Mouse (Mus musculus) frontal cortex, postnatal 10 days (tissue): ENCODE measurements around the gene Nhlrc4.
A peak's percentile ranks its signal among the peaks of the same experiment; 100 is the strongest.

Source experiments
- DNase-seq, 2 experiments: peaks; one replicate each; pipeline ENCODE4 v3.0.0; 2022; ENCODE audit warnings: low spot score in 2 of 2, mixed read lengths in 1 of 2

The Nhlrc4 gene

DNA sequence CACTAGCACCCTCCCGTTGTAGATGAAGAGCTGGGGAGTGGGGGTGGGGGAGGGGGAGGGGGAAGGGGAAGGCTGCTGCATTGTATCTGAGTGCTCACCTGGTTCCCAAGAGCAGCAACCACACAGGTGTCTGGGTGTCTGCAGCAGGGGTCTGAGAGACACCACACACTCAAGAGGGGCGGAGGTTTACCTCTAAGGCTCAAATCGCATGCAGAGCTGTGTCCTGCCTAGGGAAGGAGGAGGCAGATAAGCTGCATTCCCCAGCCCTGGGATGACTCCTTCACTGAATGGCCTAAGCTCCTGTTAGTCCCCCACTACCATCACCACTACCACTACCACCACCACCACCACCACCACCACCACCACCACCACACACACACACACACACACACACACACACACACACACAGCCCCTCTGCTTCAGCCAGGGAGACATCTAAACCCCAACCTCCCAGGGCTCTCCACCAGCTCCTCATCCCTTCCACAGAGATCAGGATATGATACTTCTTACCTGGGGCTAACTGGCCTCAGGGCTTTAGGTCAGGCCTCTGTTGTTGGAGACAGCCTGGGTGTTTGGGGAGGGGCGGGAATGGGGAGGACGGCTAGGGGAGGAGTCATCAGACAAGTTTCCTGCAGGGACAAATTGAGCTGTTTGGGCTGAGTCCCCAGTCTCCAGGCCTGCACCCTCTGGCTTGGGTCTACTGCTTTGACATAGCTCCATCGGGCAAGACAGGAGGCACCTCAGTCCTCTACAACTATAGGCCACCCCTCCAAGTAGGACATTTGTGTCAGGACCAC lies at the start of gene Nhlrc4, which contains the start of gene Pigq:
Gene Nhlrc4 (minus strand): TSS at position 596 of the 798 bp plus-strand sequence.
Gene Pigq (minus strand): TSS at position 571 of the 798 bp plus-strand sequence.
- no peak for DNase-seq

DNA sequence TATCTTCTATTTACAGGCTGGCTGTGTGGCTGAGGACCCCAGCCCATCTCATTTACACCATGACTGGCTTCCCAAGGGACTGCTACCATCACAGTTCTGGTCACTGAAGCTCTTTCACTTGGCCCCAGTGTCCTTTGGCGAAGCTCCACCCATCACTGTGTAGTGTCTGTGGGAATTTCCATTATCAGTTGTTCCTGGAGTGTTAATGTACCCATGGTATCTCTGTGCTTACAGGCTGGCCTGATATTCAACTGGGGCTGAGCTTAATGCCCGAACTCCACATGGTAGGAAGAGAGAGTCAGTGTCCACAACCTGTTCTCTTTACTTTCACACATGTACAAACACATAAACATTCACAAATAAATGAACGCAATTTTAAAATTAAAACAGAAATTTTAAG lies 48.7 kb upstream of the Nhlrc4 start:
- DNase-seq = no peak

DNA sequence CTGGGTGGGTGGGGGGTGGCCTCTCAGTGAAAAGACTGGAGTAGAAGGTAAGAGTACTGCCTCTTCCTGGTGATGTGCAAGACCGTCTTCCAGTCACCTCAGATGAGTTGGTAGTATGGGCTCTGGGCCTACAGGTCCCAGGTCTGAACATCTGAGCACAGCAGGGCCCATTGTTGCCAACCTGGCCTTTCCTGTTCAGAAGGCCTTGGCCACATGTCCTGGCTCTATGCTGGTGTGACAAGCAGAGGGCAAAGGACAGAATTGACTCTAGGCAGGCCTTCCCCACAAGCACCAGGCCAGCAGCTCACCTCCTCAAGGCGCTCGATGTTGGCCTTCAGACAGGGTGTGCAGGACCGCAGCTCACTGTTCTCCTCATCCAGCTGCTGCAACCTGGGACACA lies 47.5 kb upstream of the Nhlrc4 start:
- no peak for DNase-seq

DNA sequence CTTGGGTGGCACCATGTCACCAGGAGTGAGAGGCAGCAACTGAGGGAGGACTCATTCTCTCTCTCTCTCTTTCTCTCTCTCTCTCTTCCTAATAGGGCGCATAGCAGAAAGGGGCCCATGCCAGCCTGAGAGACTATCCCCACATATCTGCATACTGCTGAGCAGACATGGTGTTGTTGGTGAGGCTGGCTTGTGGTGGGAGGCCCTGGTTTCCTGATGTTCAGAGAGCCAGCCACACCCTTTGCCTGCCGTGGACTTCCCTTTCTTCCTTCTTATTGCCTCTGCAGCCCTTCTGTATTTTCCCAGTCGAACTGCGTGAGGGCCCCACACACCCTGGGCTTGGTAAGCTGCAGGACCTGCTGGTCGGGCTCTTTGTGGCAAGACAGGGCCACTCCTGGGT lies 45.6 kb upstream of the Nhlrc4 start:
- DNase-seq = no peak

DNA sequence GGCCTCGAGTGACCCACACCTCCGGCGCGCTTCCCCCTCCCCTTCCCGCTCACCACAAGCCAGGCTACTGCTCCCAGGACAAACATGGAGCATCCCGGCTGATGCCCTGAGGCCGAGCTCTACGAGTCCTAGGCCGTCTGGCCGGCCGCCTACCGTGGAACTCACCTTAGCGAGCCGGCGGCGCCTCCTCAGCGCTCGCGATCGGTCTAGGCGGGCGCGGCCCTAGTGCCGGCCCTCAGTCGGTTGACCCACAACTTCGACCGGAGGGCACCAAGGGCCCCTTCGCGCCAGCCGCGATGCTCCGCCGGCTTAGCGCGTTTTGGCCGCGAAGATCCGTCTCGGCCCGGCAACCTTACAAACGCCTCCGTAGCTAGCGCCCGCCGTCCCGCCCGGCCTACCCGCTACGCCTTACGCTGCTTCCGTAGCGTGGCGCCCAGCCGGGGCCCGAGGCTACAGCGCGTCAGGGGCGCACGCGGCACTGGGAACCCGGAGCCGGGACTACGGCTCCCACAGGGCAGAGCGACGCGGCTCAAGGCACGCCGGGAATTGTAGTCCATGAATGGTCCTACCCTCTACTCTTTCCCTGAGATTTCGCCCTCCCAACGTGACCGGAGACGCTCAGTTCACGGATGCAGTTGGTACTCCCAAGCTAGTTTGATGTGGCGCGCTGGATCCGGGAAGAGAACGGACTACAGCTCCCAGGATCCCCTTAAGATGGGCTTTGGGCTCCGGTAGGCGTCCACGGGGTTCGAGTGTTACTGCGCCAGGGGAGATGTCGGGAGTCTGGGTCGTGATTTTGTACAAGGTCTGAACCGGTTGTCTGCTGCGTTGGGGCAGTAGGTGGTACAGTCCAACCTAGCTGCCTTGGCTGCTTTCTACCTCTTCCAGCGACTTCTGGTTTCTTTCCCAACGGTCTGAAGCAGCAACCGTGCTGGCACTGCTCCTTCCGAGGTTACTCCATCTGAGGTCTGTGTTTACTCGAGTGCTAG lies 40.8 kb upstream of the Nhlrc4 start, which contains the start of gene Capn15:
Gene Capn15 (minus strand): TSS at position 491 of the 989 bp plus-strand sequence.
- peak; percentile 93 for DNase-seq

DNA sequence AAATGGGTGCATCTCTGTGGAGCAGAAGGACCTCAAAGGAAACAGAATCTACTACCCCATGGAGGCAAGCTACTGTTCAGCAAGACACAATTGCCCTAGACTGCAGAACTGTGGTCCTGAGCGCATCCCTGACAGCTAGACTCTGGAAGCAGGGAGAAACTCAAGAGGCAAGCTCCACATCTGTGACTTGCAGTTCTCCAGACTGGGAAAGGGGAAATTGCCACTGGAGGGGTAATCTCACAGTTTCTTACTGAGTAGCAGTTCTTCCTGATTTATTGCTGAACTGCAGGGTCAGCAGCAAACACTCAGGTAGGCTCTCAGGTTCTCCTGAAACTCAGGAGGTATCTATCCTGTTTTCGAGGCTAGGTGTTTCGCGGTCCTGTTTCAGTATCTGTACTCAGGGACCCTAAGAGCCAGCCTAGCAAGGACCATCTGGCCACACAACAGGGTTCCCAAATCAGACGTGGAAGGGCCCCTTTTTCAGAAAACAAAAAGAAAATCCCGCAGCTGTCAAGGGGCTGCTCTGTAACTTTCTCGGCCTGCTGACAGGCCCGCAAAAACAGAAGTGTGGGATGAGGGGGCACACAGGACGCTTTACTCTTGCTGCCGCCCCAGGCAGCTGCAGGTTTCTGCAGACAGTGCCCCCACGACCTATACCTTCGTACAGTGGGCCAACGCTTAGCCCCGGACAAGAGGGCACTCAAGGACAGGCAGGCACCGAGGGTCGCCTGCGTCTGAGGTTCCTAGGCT lies 40.0 kb upstream of the Nhlrc4 start:
- DNase-seq = no peak

DNA sequence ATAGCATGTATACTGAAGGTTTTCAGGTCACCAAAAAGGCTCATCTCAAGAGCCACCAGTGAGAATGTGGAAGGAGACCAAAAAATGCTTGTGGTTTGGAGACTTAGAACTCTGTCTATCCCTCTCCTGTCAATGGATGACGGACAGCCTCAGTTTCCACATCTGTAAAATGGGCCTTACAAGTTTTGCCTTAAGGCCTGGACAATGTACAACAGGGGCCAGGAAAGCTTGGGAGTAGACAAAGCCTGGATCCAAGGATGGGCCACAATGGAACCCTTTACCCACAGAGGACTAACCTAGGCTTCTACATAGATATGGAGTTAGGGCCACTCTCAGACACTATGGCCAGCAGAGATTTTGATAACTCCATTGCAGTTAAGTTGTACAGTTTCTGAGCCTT lies 39.3 kb upstream of the Nhlrc4 start:
- DNase-seq = no peak

DNA sequence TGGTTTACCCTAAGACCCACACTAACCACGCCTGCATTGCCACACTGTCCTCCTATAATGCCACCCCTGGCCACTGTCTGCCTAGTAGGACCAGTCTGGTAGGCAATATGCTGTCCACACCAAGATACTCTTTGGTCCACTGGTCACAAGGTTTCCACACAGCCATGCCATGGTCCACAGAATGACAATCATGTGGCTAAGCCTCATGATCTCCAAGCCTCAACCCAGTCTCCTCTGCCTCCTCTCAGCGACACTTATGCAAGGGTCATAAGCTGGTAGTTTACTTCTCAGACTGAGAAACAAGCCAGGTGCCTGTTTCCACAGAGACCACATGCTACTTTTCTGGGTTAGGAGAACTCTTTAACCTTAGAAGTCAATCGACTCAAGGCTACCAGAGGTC lies 38.2 kb upstream of the Nhlrc4 start:
- DNase-seq = no peak

DNA sequence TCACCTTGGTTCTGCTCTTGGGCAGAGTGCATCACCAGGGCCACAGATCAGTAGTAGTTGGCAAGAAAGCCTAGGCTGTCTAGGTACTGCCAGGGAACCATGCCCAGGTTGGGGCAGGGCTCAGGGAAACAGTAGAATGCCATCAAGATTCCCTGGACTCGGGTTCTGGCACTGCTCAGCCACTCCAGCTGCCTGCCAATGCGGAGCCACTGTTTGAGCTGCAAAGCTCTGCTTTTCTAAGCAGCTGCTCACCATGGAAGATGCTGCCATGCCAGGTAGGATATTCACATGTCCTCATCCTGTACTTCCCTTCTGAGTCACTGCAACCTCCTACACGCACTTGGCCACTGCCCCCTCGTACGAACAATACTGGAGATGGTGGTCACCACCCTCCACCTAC lies 36.1 kb upstream of the Nhlrc4 start:
- no peak for DNase-seq

DNA sequence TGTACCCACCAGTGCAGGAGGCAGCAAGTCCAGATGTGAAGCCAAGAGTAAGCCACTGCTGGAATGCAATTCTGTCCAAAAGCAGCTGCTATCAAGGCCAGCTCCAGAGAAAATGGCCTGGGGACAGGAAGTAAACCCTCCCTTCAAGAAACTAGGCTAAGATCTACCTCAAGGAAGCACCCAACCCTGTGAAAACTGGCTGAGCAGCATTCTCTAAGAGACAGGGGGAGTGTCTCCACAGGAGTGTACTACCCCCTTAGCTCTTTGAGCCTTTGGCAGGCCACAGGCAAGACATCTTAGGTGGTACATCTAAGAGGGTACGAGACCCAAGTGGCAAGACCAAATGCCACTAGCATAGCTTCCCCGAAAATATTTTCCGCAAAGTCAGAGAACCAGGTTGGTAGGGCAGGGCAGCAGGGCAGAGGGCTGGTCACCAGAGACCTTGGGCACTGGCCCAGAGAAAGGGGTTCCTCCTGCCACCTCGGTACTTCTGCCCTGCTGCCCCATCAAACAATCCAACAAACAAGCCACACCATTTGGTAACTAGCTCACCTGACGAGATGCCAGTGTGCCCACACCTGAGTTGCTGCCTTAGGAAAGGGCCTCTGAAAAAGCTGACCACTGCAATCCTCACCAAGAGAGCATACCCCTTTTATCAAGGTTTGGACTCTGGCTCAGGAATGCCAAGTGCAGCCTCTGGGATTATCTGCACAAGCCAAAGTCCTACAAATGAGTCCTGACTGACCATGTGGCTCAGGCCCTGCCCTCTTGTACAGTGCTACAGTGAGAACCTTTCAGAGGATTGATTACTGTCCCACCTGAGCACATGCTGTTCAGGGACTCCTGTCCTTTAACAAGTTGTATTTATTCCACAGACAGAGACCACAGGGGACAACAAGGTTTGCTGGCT lies 35.3 kb upstream of the Nhlrc4 start:
- DNase-seq = no peak

DNA sequence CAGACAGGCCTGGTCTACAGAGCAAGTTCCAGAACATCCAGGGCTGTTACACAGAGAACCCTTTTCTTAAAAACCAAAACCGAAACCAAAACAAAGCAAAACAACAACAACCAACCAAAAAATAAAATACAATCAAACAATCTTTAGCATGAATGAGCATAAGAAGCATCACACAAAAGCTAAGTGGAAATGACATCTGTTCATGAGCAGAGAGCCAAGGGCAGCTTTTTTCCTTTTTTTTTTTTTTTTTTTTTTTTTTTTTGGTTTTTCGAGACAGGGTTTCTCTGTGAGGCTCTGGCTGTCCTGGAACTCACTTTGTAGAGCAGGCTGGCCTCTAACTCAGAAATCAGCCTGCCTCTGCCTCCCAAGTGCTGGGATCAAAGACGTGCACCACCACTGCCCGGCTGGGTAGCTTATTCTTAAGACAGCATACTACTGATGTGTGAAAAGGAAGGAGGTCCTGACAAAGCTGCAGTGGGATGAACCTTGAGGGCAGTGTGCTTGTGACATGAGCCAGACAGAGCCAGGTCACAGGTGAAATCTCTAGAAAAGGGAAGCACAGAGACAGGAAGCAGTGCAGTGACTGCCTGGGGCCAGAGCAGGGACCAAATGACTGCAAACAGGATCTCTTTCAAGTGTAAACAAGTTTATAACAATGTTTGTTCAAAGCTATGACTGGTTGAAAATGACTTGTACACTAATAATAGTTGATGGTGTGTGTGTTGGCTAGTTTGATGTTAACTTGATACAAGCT lies 26.4 kb upstream of the Nhlrc4 start:
- no peak for DNase-seq

DNA sequence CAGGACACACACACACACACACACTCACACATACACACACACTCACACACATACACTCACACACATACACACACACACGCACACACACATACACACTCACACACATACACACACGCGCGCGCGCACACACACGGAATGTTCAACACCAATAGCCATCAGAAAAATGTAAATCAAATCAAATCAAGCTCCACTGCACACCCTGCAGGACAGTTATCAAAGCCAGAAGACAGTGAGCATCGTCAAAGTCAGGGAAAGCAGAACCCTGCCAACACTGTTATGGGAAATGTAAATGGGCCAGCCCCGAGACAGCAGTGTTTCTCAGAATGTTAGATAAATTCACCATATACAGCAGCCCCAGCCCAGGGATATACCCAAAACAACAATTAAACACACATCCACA lies 25.7 kb upstream of the Nhlrc4 start:
- DNase-seq = no peak

DNA sequence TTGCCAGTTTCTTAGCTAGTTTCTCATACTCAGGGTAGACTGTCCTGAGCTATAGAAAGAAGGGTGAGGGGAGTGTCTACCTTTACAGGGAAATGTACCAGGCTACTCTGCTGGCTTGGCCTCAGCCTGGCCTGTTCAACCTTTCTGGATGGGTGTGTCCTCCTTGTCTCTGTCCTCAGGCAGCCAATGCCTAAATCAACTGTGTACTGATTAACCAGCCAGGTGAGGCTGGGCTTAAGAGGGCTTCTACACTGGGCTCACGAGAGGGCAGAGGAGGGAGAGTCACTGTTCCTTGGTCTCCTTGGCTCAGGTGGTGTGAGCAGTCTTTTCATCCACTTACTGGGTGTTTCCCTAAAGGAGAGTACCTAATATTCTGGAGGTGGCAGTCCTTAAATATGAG lies 23.4 kb upstream of the Nhlrc4 start:
- no peak for DNase-seq

DNA sequence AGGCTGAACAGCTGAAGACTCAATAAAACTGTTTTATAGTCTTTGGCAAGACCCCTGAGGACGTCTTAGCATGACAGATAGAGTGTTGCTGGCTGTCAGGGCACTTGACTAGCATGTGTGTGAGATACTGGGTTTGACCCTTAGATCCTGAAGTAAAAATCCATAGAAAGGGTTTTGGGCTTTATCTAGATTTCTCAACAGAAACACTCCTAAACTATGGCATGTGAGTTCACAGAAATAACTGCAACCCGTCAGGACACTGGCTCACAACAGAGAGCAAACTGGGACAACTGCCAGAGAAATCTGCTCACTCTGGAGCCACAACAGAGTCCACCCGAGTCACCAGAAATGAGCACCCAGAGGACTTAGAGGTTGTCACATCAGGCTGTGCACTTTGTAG lies 22.9 kb upstream of the Nhlrc4 start:
- no peak for DNase-seq

DNA sequence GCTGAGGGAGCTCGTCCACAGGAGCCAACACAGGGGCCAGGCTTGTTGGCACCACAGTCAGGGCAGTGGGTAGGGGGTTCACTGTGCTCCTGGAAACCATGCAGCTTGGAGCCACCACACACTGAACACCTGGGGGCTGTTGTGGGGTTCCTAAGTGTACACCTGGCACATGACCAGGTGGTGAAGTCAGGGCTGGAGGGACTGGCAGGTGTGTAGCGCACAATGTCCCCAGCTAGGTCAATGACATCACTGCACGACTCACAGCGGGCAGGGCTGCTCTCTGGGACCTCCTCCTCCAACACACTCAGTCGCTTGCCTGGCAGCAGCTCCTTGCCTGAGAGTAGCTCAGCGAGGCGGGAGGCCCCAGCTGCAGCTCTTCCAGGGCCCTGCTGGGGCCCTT lies 19.5 kb upstream of the Nhlrc4 start:
- no peak for DNase-seq

DNA sequence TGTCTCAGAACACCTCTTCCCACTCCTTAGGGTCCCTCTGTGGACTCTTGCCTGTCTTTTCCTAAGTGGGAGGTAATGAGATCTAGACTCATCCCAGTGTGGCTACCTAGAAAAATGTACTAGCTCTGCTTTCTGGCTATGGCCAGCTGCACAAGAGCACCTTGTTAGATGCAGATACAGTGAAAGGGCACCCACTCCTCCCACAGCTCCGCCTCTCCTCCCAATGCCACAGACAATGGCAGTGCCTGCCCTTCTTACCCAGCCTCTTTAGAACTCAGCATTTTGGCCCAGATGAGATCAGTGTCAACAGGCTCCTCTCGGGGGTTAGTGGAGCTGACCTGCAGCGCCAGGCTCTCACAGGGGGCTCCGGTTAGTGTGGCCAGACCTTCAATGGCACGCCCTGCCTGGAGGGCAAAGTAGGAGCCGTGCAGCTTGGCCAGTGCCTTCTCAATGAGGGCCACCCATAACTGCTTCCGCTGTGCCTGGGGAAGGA lies 17.7 kb upstream of the Nhlrc4 start:
- DNase-seq = no peak

DNA sequence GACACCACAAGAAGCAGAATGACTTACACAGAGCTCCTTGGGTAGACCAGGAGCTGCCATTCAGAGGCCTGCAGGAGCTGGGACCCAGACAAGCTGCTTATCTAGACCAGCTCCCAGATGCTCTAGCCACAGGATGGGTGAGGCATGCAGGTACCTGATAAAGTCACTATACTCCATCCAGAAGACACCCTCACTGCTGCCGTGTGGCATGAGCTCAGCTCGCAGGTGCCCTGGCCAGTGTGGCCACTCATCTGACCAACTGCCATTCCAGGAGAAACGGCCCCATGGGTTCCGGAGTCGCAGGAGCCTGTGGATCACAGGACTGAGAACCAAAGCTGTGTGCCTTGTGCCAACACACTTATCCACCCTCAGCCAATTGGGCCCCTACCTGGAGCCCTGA lies 16.8 kb upstream of the Nhlrc4 start:
- no peak for DNase-seq

DNA sequence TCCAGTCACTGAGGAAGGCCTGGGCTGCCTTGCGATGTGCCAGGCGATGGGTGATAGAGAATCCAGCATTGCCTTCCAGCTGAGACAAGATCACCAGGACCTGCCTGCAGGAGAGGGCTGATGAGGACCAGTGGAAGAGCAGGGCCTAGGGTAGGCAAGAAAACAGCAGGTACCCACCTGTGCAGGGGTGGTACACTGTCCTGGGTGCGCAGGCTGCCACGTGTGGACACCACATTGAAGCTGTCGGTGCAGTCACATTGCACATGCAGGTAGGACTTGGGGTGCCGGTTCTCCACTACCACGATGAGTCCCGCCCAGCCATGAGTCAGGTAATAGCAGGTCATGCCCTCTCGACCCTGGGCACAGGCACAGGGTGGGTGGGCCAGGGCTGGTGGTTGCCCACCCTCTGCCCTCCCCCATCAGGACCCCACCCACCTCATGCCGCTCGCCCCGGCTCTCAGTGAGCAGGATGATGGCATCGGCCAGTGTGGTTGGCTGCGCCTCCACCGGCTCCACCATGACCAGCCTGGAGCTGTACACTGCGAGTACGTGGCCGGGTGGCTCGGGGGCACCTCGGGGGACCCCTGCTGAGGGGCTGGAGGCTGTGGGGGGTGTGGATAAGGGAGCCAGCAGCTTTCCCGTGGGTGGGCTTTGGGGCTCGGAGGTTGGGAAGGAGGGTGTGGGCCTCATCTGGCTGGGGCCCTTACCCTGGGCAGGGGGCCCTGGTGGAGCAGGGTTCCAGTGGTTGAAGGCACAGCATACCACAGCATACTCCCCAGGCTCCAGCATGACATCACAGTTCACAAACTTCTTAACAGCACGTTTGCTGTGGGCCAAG lies 15.1 kb upstream of the Nhlrc4 start:
- DNase-seq = no peak
